In genomic region chr3:136297355-136297754, GRCm38 (mm10) we compare ENCODE assay signal across 19 mouse cellular contexts. TPM values are rescaled to one million over a fixed set of nuclear protein-coding genes. Genes with fewer than 3 reads are reported as not detected.
DNase-seq lines count a peak whose midpoint lies in the region; ATAC-seq and TF ChIP-seq lines count a peak whose summit lies in the region.
"Had no signal": no experiment of that assay in that cellular context is flagged by ENCODE, and none has a peak within 500 bp of the region (broad histone marks: within the 10 kb centered on the region; RNA-seq: fewer than 3 reads in every experiment).

No protein-coding gene starts in this region.

- CTCF ChIA-PET in Patski (lab: Charles Lee): no interaction called here

- H3K9me3 ChIP-seq in limb, embryonic 12.5 days: no peaks in the 10 kb centered on the region
- no peaks in the 10 kb centered on the region for H3K9me3 ChIP-seq in forebrain, postnatal 0 days (ENCODE audit: low read length)
- no peaks in the 10 kb centered on the region for H3K9me3 ChIP-seq in liver, embryonic 11.5 days (ENCODE audit: control insufficient read depth, low read length)
- H3K9me3 ChIP-seq: embryonic facial prominence, embryonic 12.5 days; heart, embryonic 12.5 days; hindbrain, embryonic 10.5 days had no signal

- in situ Hi-C loops in Patski (cut with MboI; ENCODE audit: low pct_unique_long_range_greater_than_20kb): no loop called here

- peak; percentile 16 for DNase-seq in kidney, adult 2 months
- no peak for DNase-seq in kidney, postnatal 4 days
- DNase-seq in Patski (ENCODE audit: low read depth, low spot score): peak; percentile 27
- DNase-seq in forelimb bud, embryonic 11.5 days (ENCODE audit: low read depth, low spot score): peak; percentile 87
- no peak for DNase-seq in forebrain, postnatal 0 days
- no peak for DNase-seq in cerebellum, adult 2 months
- no peak for DNase-seq in liver, embryonic 11.5 days (ENCODE audit: low spot score)
- DNase-seq: adrenal gland, adult 2 months; adrenal gland, postnatal 25 days; cerebellum, adult 8-10 months; gastrocnemius, adult 2 months; gastrocnemius, postnatal 25 days had no signal

- POLR2A ChIA-PET in Patski (lab: Charles Lee): no interaction called here

- no peak overlapping the region for H3K4me3 ChIP-seq in kidney, adult 2 months (ENCODE audit: insufficient read depth, low read depth, low read length)
- H3K4me3 ChIP-seq in limb, embryonic 12.5 days (replicated peaks): no peak overlapping the region
- H3K4me3 ChIP-seq in forebrain, postnatal 0 days (ENCODE audit: low read depth, low read length): no peak overlapping the region
- no peak overlapping the region for H3K4me3 ChIP-seq in cerebellum, adult 2 months (replicated peaks; ENCODE audit: insufficient read depth, low read depth, low read length)
- no peak overlapping the region for H3K4me3 ChIP-seq in liver, embryonic 11.5 days (ENCODE audit: low read depth, low read length)
- H3K4me3 ChIP-seq: embryonic facial prominence, embryonic 12.5 days; gastrocnemius, adult 2 months; heart, embryonic 12.5 days; hindbrain, embryonic 10.5 days had no signal

- no peak overlapping the region for H3K9ac ChIP-seq in limb, embryonic 12.5 days (replicated peaks)
- H3K9ac ChIP-seq in forebrain, postnatal 0 days: no peak overlapping the region
- no peak overlapping the region for H3K9ac ChIP-seq in liver, embryonic 11.5 days (ENCODE audit: low read depth, low read length)
- H3K9ac ChIP-seq: embryonic facial prominence, embryonic 12.5 days; heart, embryonic 12.5 days; hindbrain, embryonic 14.5 days had no signal

- no peak for ATAC-seq in Patski
- peak; percentile 93 for ATAC-seq in limb, embryonic 12.5 days (ENCODE audit: insufficient number of reproducible peaks, insufficient read depth, low FRiP score, low TSS enrichment, low read depth)
- ATAC-seq in forebrain, postnatal 0 days: no peak
- ATAC-seq in liver, embryonic 11.5 days (replicated peaks; ENCODE audit: low FRiP score): no peak
- ATAC-seq: forebrain, embryonic 16.5 days had no signal

- no peak overlapping the region for H3K4me2 ChIP-seq in limb, embryonic 12.5 days
- H3K4me2 ChIP-seq in forebrain, postnatal 0 days (ENCODE audit: low read depth): no peak overlapping the region
- no peak overlapping the region for H3K4me2 ChIP-seq in liver, embryonic 11.5 days
- H3K4me2 ChIP-seq: embryonic facial prominence, embryonic 12.5 days; heart, embryonic 12.5 days; hindbrain, embryonic 14.5 days had no signal

- H3K27ac ChIP-seq in kidney, adult 2 months (ENCODE audit: insufficient read depth, low read depth, low read length): no peak overlapping the region
- H3K27ac ChIP-seq in limb, embryonic 12.5 days: no peak overlapping the region
- H3K27ac ChIP-seq in forebrain, postnatal 0 days (ENCODE audit: low read depth, low read length): no peak overlapping the region
- no peak overlapping the region for H3K27ac ChIP-seq in cerebellum, adult 2 months (ENCODE audit: insufficient read depth, low read length)
- no peak overlapping the region for H3K27ac ChIP-seq in liver, embryonic 11.5 days (ENCODE audit: low read depth, low read length)
- H3K27ac ChIP-seq: embryonic facial prominence, embryonic 12.5 days; gastrocnemius, adult 2 months; hindbrain, embryonic 10.5 days; hindbrain, embryonic 14.5 days had no signal

- no peak for TF ChIP-seq CTCF in kidney, adult 2 months (conservative IDR thresholded peaks at IDR 0.05; ENCODE audit: insufficient read depth, insufficient read length, low read depth, low read length)
- no peak for TF ChIP-seq CTCF in Patski (IDR thresholded peaks at IDR 0.05)
- TF ChIP-seq CTCF in forebrain, postnatal 0 days (IDR thresholded peaks at IDR 0.05; ENCODE audit: low read depth): no peak
- TF ChIP-seq CTCF in cerebellum, adult 2 months (IDR thresholded peaks at IDR 0.05; ENCODE audit: borderline replicate concordance, insufficient read depth, low read depth, low read length): no peak

- H3K27me3 ChIP-seq in kidney, adult 2 months (replicated peaks; ENCODE audit: control insufficient read depth, insufficient read depth, low read length): no peaks in the 10 kb centered on the region
- no peaks in the 10 kb centered on the region for H3K27me3 ChIP-seq in Patski
- H3K27me3 ChIP-seq in limb, embryonic 12.5 days: no peaks in the 10 kb centered on the region
- no peaks in the 10 kb centered on the region for H3K27me3 ChIP-seq in forebrain, postnatal 0 days (ENCODE audit: insufficient read depth, low read length)
- H3K27me3 ChIP-seq in cerebellum, adult 2 months (ENCODE audit: control insufficient read depth, insufficient read depth, low read length): no peaks in the 10 kb centered on the region
- H3K27me3 ChIP-seq in liver, embryonic 11.5 days (replicated peaks; ENCODE audit: control insufficient read depth, insufficient read depth, low read length): no peaks in the 10 kb centered on the region
- H3K27me3 ChIP-seq: CH12.LX; embryonic facial prominence, embryonic 12.5 days; heart, embryonic 12.5 days had no signal

- 46% methylated on average over 2 of the region's 2 CpGs for WGBS in kidney, adult 2 months
- WGBS in limb, embryonic 12.5 days: 11% methylated on average over 2 of the region's 2 CpGs
- WGBS in forebrain, postnatal 0 days: 77% methylated on average over 2 of the region's 2 CpGs
- 69% methylated on average over 2 of the region's 2 CpGs for WGBS in cerebellum, adult 2 months
- WGBS in liver, embryonic 11.5 days: 77% methylated on average over 2 of the region's 2 CpGs

- no peaks in the 10 kb centered on the region for H3K4me1 ChIP-seq in kidney, adult 2 months (ENCODE audit: control insufficient read depth, insufficient read depth, low read length)
- peaks cover 3% of the 10 kb centered on the region; the same call in 1 of the 2 replicates for H3K4me1 ChIP-seq in limb, embryonic 12.5 days (replicated peaks)
- no peaks in the 10 kb centered on the region for H3K4me1 ChIP-seq in forebrain, postnatal 0 days (ENCODE audit: insufficient read depth)
- no peaks in the 10 kb centered on the region for H3K4me1 ChIP-seq in cerebellum, adult 2 months (ENCODE audit: control insufficient read depth, insufficient read depth, low read length)
- no peaks in the 10 kb centered on the region for H3K4me1 ChIP-seq in liver, embryonic 11.5 days (replicated peaks; ENCODE audit: control insufficient read depth, insufficient read depth, low read length)
- H3K4me1 ChIP-seq: embryonic facial prominence, embryonic 12.5 days; heart, embryonic 12.5 days; hindbrain, embryonic 10.5 days had no signal

- no peaks in the 10 kb centered on the region for H3K36me3 ChIP-seq in kidney, adult 2 months (ENCODE audit: control insufficient read depth, insufficient read depth, low read length)
- H3K36me3 ChIP-seq in limb, embryonic 12.5 days: no peaks in the 10 kb centered on the region
- H3K36me3 ChIP-seq in forebrain, postnatal 0 days (ENCODE audit: insufficient read depth): no peaks in the 10 kb centered on the region
- H3K36me3 ChIP-seq in liver, embryonic 11.5 days (ENCODE audit: control insufficient read depth, insufficient read depth, low read length): no peaks in the 10 kb centered on the region
- H3K36me3 ChIP-seq: embryonic facial prominence, embryonic 12.5 days; heart, embryonic 12.5 days; hindbrain, embryonic 10.5 days had no signal

- TF ChIP-seq POLR2A in kidney, adult 2 months (IDR thresholded peaks at IDR 0.05; ENCODE audit: low read depth, low read length): no peak
- TF ChIP-seq POLR2A in cerebellum, adult 2 months (IDR thresholded peaks at IDR 0.05; ENCODE audit: borderline replicate concordance, insufficient read depth, low read length): no peak

RNA-seq across cellular contexts. Expression of gene Bank1, which starts 28.5 kb away (rescaled TPM):
- 0.10 and 1.2 TPM in 2 replicates for polyA plus RNA-seq in kidney, adult 2 months (2012; rRNA removed)
- 0.28 TPM for polyA plus RNA-seq in Patski (2021)
- polyA plus RNA-seq in limb, embryonic 12.5 days (2016; fragmentation: Nextera tagmentation; extraction: Ambion mirVana): 0.24 and 0.35 TPM in 2 replicates
- total RNA-seq in forebrain, postnatal 0 days (2014; rRNA removed): 0.31 and 0.38 TPM in 2 replicates
- 0.39 and 0.43 TPM in 2 replicates for polyA plus RNA-seq in forebrain, postnatal 0 days (2015; fragmentation: Nextera tagmentation; extraction: Ambion mirVana)
- polyA plus RNA-seq in cerebellum, adult 2 months (2012; rRNA removed): 0.11 and 0.25 TPM in 2 replicates
- 1.7 and 2.5 TPM in 2 replicates for polyA plus RNA-seq in liver, embryonic 11.5 days (2014; fragmentation: Nextera tagmentation; extraction: Ambion mirVana)

Comparison
In these comparisons a context has a peak if more than half of its experiments do, and no peak if none do; other contexts are left out.
1. DNase-seq: peak in kidney, adult 2 months (single experiment), Patski (single experiment) and forelimb bud, embryonic 11.5 days (single experiment); none in kidney, postnatal 4 days (0 of 2), forebrain, postnatal 0 days (single experiment), cerebellum, adult 2 months (0 of 2) and liver, embryonic 11.5 days (single experiment).